Mouse (Mus musculus): ENCODE measurements around the gene C2cd4b. TPM values are rescaled to one million over a fixed set of nuclear protein-coding genes. Genes with fewer than 3 reads are reported as not detected.

C2cd4b gene
- polyA plus RNA-seq, 1 experiment from 2014 or later, result 0.35 TPM

DNA sequence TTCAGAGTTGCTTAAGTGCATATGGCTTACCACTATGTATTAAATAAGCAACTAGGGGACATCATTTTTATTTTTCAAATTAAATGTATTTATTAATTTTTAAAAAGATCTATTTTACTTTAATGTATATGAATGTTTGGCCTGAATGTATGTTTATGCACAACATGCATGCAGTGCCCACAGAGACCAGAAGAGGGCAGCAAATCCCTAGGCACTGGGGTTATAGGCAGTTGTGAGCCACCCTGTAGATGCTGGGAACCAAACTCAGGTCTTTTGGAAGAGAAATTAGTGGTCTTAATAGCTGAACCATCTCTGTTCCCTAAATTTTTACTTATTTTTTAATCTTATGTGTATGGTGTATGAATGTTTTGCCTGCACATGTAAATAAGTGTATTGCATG is 24.7 kb downstream of the C2cd4b start:
- H3K4me3 ChIP-seq (ENCODE audit: low read length), result no peak overlapping the region
- H3K27ac ChIP-seq (ENCODE audit: low read depth, low read length), result no peak overlapping the region
- H3K9ac ChIP-seq (ENCODE audit: low read depth, low read length), result no peak overlapping the region
- H3K36me3 ChIP-seq (ENCODE audit: control insufficient read depth, insufficient read depth, low read length), result no peaks in the 10 kb centered on the region
- no peak overlapping the region for H3K4me2 ChIP-seq (replicated peaks; ENCODE audit: low read depth, low read length)
- no peak for ATAC-seq (ENCODE audit: low FRiP score, low TSS enrichment)
- no peaks in the 10 kb centered on the region for H3K4me1 ChIP-seq (ENCODE audit: control insufficient read depth, insufficient read depth, low read length)
- H3K9me3 ChIP-seq (ENCODE audit: control insufficient read depth, low read length), result peaks cover 4% of the 10 kb centered on the region; the same call in 1 of the 2 replicates
- H3K27me3 ChIP-seq (ENCODE audit: control insufficient read depth, insufficient read depth, low read length), result no peaks in the 10 kb centered on the region

DNA sequence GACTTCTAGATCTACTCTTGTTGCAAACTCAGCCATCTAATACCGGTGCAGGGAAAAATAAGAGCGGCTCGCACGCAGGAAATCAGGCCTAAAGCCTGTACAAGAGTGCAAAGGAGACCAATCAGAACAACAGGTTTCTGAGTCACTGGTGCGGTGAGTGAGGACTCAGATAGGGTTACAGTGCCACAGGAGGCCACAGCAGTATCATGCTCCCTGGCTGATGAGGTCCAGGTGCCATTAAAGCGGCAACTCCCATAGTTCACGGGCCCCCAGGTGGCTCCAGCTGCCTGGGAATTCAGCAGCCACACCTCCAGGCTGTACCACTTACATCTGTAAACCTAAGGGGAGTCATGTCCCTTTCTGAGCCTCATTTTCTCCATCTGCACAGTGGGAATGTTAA is 27.1 kb downstream of the C2cd4b start:
- no peaks in the 10 kb centered on the region for H3K4me1 ChIP-seq (ENCODE audit: control insufficient read depth, insufficient read depth, low read length)
- WGBS, result 48% methylated on average over 7 of the region's 7 CpGs
- H3K27me3 ChIP-seq (ENCODE audit: control insufficient read depth, insufficient read depth, low read length), result no peaks in the 10 kb centered on the region
- H3K4me2 ChIP-seq (replicated peaks; ENCODE audit: low read depth, low read length), result no peak overlapping the region
- H3K36me3 ChIP-seq (ENCODE audit: control insufficient read depth, insufficient read depth, low read length), result no peaks in the 10 kb centered on the region
- no peak overlapping the region for H3K4me3 ChIP-seq (ENCODE audit: low read length)
- ATAC-seq (ENCODE audit: low FRiP score, low TSS enrichment), result peak; percentile 82
- H3K9ac ChIP-seq (ENCODE audit: low read depth, low read length), result no peak overlapping the region
- peaks cover 4% of the 10 kb centered on the region; the same call in 1 of the 2 replicates for H3K9me3 ChIP-seq (ENCODE audit: control insufficient read depth, low read length)
- H3K27ac ChIP-seq (ENCODE audit: low read depth, low read length), result peak overlapping the region; percentile 30; the same call in 1 of the 2 replicates

DNA sequence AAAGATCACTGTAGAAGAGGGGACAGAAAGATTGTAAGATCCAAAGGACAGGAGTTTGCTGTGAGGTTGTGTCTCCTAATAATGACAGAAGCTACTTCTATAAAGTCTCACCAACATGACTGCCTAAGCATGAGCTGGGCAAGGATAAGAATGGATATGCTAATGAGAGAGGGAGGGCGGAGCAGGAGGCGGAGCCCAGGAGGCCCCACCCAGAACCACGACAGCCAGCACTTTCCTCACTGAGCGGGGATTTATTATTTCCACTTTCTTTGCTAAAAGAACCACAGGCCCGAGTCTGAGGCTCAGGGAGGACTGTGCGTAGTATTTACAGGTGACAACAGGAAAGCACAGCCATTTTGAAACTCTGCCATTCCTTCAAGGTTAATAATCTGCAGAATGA is 28.4 kb downstream of the C2cd4b start:
- no peak overlapping the region for H3K27ac ChIP-seq (ENCODE audit: low read depth, low read length)
- H3K4me2 ChIP-seq (replicated peaks; ENCODE audit: low read depth, low read length), result no peak overlapping the region
- no peak for ATAC-seq (ENCODE audit: low FRiP score, low TSS enrichment)
- H3K9me3 ChIP-seq (ENCODE audit: control insufficient read depth, low read length), result peaks cover 4% of the 10 kb centered on the region; the same call in 1 of the 2 replicates
- no peaks in the 10 kb centered on the region for H3K27me3 ChIP-seq (ENCODE audit: control insufficient read depth, insufficient read depth, low read length)
- H3K4me1 ChIP-seq (ENCODE audit: control insufficient read depth, insufficient read depth, low read length), result no peaks in the 10 kb centered on the region
- no peak overlapping the region for H3K9ac ChIP-seq (ENCODE audit: low read depth, low read length)
- no peaks in the 10 kb centered on the region for H3K36me3 ChIP-seq (ENCODE audit: control insufficient read depth, insufficient read depth, low read length)
- 62% methylated on average over 6 of the region's 6 CpGs for WGBS
- H3K4me3 ChIP-seq (ENCODE audit: low read length), result no peak overlapping the region

DNA sequence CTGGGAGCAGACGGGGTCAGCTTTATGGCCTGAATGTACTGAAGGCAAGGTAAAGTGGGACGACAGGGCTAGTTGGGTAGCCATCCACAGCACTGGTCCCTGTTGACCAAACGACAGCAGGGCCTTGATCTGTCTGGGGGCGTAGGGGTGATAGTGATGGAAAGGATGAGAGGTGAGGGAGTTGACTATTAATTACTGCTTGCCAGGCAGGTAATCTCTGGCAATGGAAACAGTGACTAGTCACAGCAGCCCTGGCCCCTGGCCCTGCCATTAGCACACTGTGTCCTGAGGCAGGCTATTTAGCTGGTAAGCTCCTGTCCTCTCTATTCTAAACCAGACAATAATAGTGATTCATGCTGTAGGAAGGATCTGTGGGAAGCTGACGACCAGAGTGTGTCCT is 33.2 kb downstream of the C2cd4b start:
- H3K36me3 ChIP-seq (ENCODE audit: control insufficient read depth, insufficient read depth, low read length), result no peaks in the 10 kb centered on the region
- H3K4me2 ChIP-seq (replicated peaks; ENCODE audit: low read depth, low read length), result no peak overlapping the region
- H3K27me3 ChIP-seq (ENCODE audit: control insufficient read depth, insufficient read depth, low read length), result no peaks in the 10 kb centered on the region
- H3K4me1 ChIP-seq (ENCODE audit: control insufficient read depth, insufficient read depth, low read length), result no peaks in the 10 kb centered on the region
- 49% methylated on average over 5 of the region's 5 CpGs for WGBS
- no peak overlapping the region for H3K9ac ChIP-seq (ENCODE audit: low read depth, low read length)
- H3K27ac ChIP-seq (ENCODE audit: low read depth, low read length), result no peak overlapping the region
- no peak for ATAC-seq (ENCODE audit: low FRiP score, low TSS enrichment)
- no peaks in the 10 kb centered on the region for H3K9me3 ChIP-seq (ENCODE audit: control insufficient read depth, low read length)
- H3K4me3 ChIP-seq (ENCODE audit: low read length), result no peak overlapping the region

DNA sequence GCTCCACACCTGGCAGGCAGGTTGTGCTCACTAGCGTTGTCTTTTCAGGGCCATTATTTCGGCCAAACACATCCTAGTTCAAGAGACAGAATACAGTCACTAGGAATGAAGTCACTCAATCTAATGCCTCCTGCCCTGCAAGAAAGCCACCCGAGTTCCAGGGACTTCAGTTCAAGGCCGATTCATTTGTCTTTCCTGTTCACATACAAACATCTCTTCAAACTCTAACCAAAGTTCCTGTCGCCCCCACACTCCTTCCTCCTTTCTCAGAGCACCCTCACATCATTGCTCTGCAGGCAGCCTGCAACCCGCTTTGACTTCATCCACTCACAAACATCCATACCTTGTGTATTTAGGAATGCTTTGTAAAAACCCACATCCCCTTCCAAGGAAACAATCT is 34.3 kb downstream of the C2cd4b start:
- Histone ChIP-seq H3K4me2 (replicated peaks; ENCODE audit: low read depth, low read length) (no peak overlapping the region), H3K36me3 (ENCODE audit: control insufficient read depth, insufficient read depth, low read length) (no peaks in the 10 kb centered on the region), H3K27me3 (ENCODE audit: control insufficient read depth, insufficient read depth, low read length) (no peaks in the 10 kb centered on the region), H3K27ac (ENCODE audit: low read depth, low read length) (no peak overlapping the region), H3K4me1 (ENCODE audit: control insufficient read depth, insufficient read depth, low read length) (no peaks in the 10 kb centered on the region), H3K9me3 (ENCODE audit: control insufficient read depth, low read length) (no peaks in the 10 kb centered on the region), H3K9ac (ENCODE audit: low read depth, low read length) (no peak overlapping the region), H3K4me3 (ENCODE audit: low read length) (no peak overlapping the region)
- ATAC-seq (ENCODE audit: low FRiP score, low TSS enrichment), result no peak
- WGBS, result 79% methylated on average over 6 of the region's 6 CpGs

DNA sequence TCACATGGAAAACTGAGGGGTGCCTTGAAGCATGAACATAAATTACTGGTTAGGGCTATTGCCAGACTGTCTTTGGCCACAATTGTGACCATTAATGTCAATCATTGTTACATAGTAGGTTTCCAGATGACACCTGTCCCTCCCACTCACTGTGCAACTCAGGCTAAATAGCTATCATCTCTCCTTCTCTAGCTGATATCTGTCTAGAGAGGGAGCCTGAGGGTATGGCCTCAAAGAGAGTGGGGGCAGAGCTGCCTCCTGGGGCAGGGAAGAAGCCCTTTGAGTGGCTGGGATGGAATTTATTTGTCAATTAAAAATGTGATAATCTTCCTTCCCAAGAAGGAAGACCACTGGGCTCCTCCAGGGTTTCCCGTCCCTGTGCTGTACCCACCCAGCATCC is 35.0 kb downstream of the C2cd4b start:
- H3K9ac ChIP-seq (ENCODE audit: low read depth, low read length), result no peak overlapping the region
- H3K27me3 ChIP-seq (ENCODE audit: control insufficient read depth, insufficient read depth, low read length), result no peaks in the 10 kb centered on the region
- 75% methylated on average over 1 of the region's 1 CpGs for WGBS
- no peaks in the 10 kb centered on the region for H3K36me3 ChIP-seq (ENCODE audit: control insufficient read depth, insufficient read depth, low read length)
- no peak overlapping the region for H3K4me3 ChIP-seq (ENCODE audit: low read length)
- H3K27ac ChIP-seq (ENCODE audit: low read depth, low read length), result no peak overlapping the region
- no peak for ATAC-seq (ENCODE audit: low FRiP score, low TSS enrichment)
- 0 out of 2 replicates have a peak, but pooled peaks cover 2% of the 10 kb centered on the region for H3K4me1 ChIP-seq (ENCODE audit: control insufficient read depth, insufficient read depth, low read length)
- H3K4me2 ChIP-seq (replicated peaks; ENCODE audit: low read depth, low read length), result no peak overlapping the region
- no peaks in the 10 kb centered on the region for H3K9me3 ChIP-seq (ENCODE audit: control insufficient read depth, low read length)

DNA sequence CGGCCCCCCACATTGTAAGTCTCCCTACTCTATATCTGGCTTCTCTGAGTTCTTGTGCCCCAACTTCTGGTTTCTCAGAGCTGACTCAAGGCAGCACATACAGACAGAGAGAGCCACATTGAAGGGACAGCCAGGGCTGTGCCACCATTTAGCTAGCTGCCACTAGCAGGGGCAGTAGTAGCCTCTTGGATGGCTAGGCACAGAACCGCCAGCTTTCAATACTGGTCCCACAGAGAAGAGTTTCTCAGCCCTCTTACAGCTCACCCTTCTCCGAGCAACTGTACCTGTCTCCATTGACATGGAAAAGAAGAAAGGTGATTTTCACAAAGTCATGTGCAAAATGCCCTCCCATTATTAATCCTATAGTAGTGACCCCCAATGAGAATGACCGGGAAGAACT is 35.4 kb downstream of the C2cd4b start:
- no peak overlapping the region for H3K9ac ChIP-seq (ENCODE audit: low read depth, low read length)
- 0 out of 2 replicates have a peak, but pooled peaks cover 4% of the 10 kb centered on the region for H3K4me1 ChIP-seq (ENCODE audit: control insufficient read depth, insufficient read depth, low read length)
- H3K9me3 ChIP-seq (ENCODE audit: control insufficient read depth, low read length), result no peaks in the 10 kb centered on the region
- H3K27me3 ChIP-seq (ENCODE audit: control insufficient read depth, insufficient read depth, low read length), result no peaks in the 10 kb centered on the region
- no peaks in the 10 kb centered on the region for H3K36me3 ChIP-seq (ENCODE audit: control insufficient read depth, insufficient read depth, low read length)
- no peak for ATAC-seq (ENCODE audit: low FRiP score, low TSS enrichment)
- H3K4me2 ChIP-seq (replicated peaks; ENCODE audit: low read depth, low read length), result no peak overlapping the region
- H3K4me3 ChIP-seq (ENCODE audit: low read length), result no peak overlapping the region
- no peak overlapping the region for H3K27ac ChIP-seq (ENCODE audit: low read depth, low read length)
- 87% methylated on average over 4 of the region's 4 CpGs for WGBS

DNA sequence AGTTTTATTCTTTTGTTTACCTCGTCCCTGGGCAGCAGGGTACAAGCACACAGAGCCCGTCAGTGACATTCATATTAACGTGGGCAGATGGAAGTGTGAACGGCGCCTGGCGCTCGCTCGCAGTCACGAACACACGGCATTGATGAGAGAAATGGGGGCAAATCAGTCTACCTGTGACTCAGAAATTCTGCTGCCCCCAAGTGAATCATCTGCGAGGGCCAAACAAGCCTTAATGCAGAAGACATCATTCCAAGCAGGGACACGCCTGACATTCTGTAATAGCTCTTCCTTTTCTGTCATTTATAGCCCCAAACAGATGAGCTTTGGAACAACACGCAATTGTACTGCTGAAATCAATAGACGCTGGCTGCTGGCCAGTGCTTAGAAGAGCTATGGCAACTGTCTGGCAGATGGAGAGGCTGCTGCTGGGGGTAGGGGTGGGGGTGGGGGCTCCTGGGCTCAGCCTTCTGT is 36.0 kb downstream of the C2cd4b start:
- H3K27me3 ChIP-seq (ENCODE audit: control insufficient read depth, insufficient read depth, low read length), result no peaks in the 10 kb centered on the region
- H3K27ac ChIP-seq (ENCODE audit: low read depth, low read length), result no peak overlapping the region
- no peak overlapping the region for H3K4me3 ChIP-seq (ENCODE audit: low read length)
- 76% methylated on average over 14 of the region's 14 CpGs for WGBS
- no peak overlapping the region for H3K9ac ChIP-seq (ENCODE audit: low read depth, low read length)
- H3K4me2 ChIP-seq (replicated peaks; ENCODE audit: low read depth, low read length), result no peak overlapping the region
- H3K9me3 ChIP-seq (ENCODE audit: control insufficient read depth, low read length), result no peaks in the 10 kb centered on the region
- H3K4me1 ChIP-seq (ENCODE audit: control insufficient read depth, insufficient read depth, low read length), result 0 out of 2 replicates have a peak, but pooled peaks cover 4% of the 10 kb centered on the region
- H3K36me3 ChIP-seq (ENCODE audit: control insufficient read depth, insufficient read depth, low read length), result no peaks in the 10 kb centered on the region
- no peak for ATAC-seq (ENCODE audit: low FRiP score, low TSS enrichment)

DNA sequence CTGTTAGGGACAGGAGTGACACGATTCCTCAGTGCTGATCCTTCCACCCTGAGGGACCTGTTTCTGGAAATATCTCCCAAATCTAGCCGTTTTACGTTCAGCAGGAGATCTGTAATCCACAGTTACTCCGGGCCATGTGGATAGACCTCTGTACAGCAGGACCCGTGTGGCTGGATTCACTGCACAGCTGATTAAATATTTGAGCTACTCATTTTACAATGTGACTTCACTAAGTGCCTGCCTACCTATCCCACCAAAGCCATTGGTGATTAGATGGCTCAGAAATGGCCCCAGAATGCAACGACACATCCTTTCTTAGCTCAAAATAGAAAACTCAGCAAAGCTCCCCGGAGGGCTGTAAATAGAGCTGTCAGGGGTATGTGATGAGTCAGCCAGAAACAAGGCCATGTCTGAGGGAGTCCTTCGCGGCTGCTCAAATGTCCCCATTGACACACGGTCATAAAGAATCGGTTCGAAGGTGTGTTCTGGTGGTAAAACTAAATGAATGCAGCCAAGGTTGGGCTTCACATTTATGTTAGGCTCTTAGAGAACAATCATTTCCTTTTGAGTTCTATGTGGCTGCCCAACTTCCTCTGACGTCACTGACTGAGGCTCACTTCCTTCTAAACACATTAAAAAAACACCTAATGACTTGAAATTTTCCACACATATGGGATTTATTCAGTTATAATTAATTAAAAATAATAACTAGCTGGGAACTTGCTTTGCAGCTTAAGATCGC is 40.0 kb downstream of the C2cd4b start:
- ATAC-seq (ENCODE audit: low FRiP score, low TSS enrichment), result peak; percentile 55; the same call in 1 of the 2 replicates
- H3K4me3 ChIP-seq (ENCODE audit: low read length), result no peak overlapping the region
- H3K9me3 ChIP-seq (ENCODE audit: control insufficient read depth, low read length), result no peaks in the 10 kb centered on the region
- WGBS, result 34% methylated on average over 14 of the region's 14 CpGs
- no peak overlapping the region for H3K27ac ChIP-seq (ENCODE audit: low read depth, low read length)
- no peaks in the 10 kb centered on the region for H3K36me3 ChIP-seq (ENCODE audit: control insufficient read depth, insufficient read depth, low read length)
- H3K4me1 ChIP-seq (ENCODE audit: control insufficient read depth, insufficient read depth, low read length), result 0 out of 2 replicates have a peak, but pooled peaks cover 4% of the 10 kb centered on the region
- no peak overlapping the region for H3K4me2 ChIP-seq (replicated peaks; ENCODE audit: low read depth, low read length)
- H3K9ac ChIP-seq (ENCODE audit: low read depth, low read length), result no peak overlapping the region
- H3K27me3 ChIP-seq (ENCODE audit: control insufficient read depth, insufficient read depth, low read length), result no peaks in the 10 kb centered on the region

All from kidney, embryonic 14.5 days (tissue).